Mouse (Mus musculus) megakaryocyte-erythroid progenitor cell, adult 5 weeks (primary cell): ENCODE data around the gene 9930104L06Rik. TPM values are rescaled to one million over a fixed set of nuclear protein-coding genes. Genes with fewer than 3 reads are reported as not detected.

Experiments
- polyA plus RNA-seq: library from polyadenylated mRNA; stranded (reverse); fragments of >175 nt; gene quantifications from 2 replicates; pipeline ENCODE4 v1.2.3, GENCODE M21; 2012

9930104L06Rik gene
- 2.3 and 2.9 TPM in 2 replicates for polyA plus RNA-seq

GRCm38 (mm10) chr4:124936613-124937471 lies at the start of gene 9930104L06Rik:
TSS of gene 9930104L06Rik (plus strand) at chr4:124937048.

GRCm38 (mm10) chr4:124939211-124939610 lies 2.4 kb downstream of the 9930104L06Rik start, which contains the start of gene Cdca8:
TSS of gene Cdca8 (minus strand) at chr4:124939311.

GRCm38 (mm10) chr4:124985671-124986602 lies 49.1 kb downstream of the 9930104L06Rik start, which contains the start of gene Rspo1:
TSS of gene Rspo1 (plus strand) at chr4:124986430.

Other genes with a start within 250 kb of the 9930104L06Rik start
- gene Utp11, start 243.4 kb upstream of the 9930104L06Rik start, polyA plus RNA-seq = 14.8 and 16.0 TPM in 2 replicates
- 11.6 and 18.3 TPM in 2 replicates for gene Fhl3, start 236.3 kb upstream of the 9930104L06Rik start, polyA plus RNA-seq
- 34.1 and 42.5 TPM in 2 replicates for gene Sf3a3, start 222.3 kb upstream of the 9930104L06Rik start, polyA plus RNA-seq
- 15.0 and 25.5 TPM in 2 replicates for gene Inpp5b, start 195.2 kb upstream of the 9930104L06Rik start, polyA plus RNA-seq
- gene Mtf1, start 134.9 kb upstream of the 9930104L06Rik start, polyA plus RNA-seq = 15.6 and 16.6 TPM in 2 replicates
- 21.5 and 26.6 TPM in 2 replicates for gene Yrdc, start 86.4 kb upstream of the 9930104L06Rik start, polyA plus RNA-seq
- 19.1 and 21.9 TPM in 2 replicates for gene 1110065P20Rik, start 85.9 kb upstream of the 9930104L06Rik start, polyA plus RNA-seq
- gene Maneal, start 74.9 kb upstream of the 9930104L06Rik start, polyA plus RNA-seq = 0.03 and 0.14 TPM in 2 replicates
- not detected in 2 replicates for gene Epha10, start 56.1 kb upstream of the 9930104L06Rik start, polyA plus RNA-seq
- gene Cdca8, start 2.3 kb downstream of the 9930104L06Rik start, polyA plus RNA-seq = 83.2 and 92.9 TPM in 2 replicates
- 4.2 and 4.8 TPM in 2 replicates for gene Rspo1, start 49.4 kb downstream of the 9930104L06Rik start, polyA plus RNA-seq
- 59.0 and 68.2 TPM in 2 replicates for gene Gnl2, start 79.5 kb downstream of the 9930104L06Rik start, polyA plus RNA-seq
- gene Dnali1, start 128.7 kb downstream of the 9930104L06Rik start, polyA plus RNA-seq = not detected in 2 replicates
- 26.4 and 36.3 TPM in 2 replicates for gene Snip1, start 129.6 kb downstream of the 9930104L06Rik start, polyA plus RNA-seq
- 93.8 and 136 TPM in 2 replicates for gene Meaf6, start 148.1 kb downstream of the 9930104L06Rik start, polyA plus RNA-seq
- 77.9 and 118 TPM in 2 replicates for gene Zc3h12a, start 190.8 kb downstream of the 9930104L06Rik start, polyA plus RNA-seq